Mouse (Mus musculus) right cerebral cortex, postnatal 10 days (tissue): ENCODE data around the gene Cct7.

ENCODE experiments used
- DNase-seq, 2 experiments: peaks; one replicate each; pipeline ENCODE4 v3.0.0; 2021; ENCODE audit warnings: low spot score in 2 of 2

The Cct7 gene

GRCm38 (mm10) chr6:85452411-85452665 is 1.0 kb downstream of the Cct7 start:
- DNase-seq = no peak

GRCm38 (mm10) chr6:85452816-85453215 is 1.5 kb downstream of the Cct7 start:
- DNase-seq = no peak

- no peak for DNase-seq
Measured at GRCm38 (mm10) chr6:85459621-85460020, 8.3 kb downstream of the Cct7 start.

GRCm38 (mm10) chr6:85465381-85465780 is 14.1 kb downstream of the Cct7 start:
- peak in 1 of 2 experiments; percentile 40 for DNase-seq

GRCm38 (mm10) chr6:85469660-85470430 is 18.5 kb downstream of the Cct7 start:
- no peak for DNase-seq

- DNase-seq = no peak
Measured at GRCm38 (mm10) chr6:85471962-85472361, 20.6 kb downstream of the Cct7 start.

GRCm38 (mm10) chr6:85472542-85472941 is 21.2 kb downstream of the Cct7 start:
- DNase-seq = no peak

- DNase-seq = no peak
Measured at GRCm38 (mm10) chr6:85475581-85475980, 24.3 kb downstream of the Cct7 start.

- no peak for DNase-seq
Measured at GRCm38 (mm10) chr6:85477366-85477917, 26.1 kb downstream of the Cct7 start.

- DNase-seq = no peak
Measured at GRCm38 (mm10) chr6:85478416-85478815, 27.1 kb downstream of the Cct7 start.

GRCm38 (mm10) chr6:85479979-85480378 is 28.7 kb downstream of the Cct7 start:
- no peak for DNase-seq

GRCm38 (mm10) chr6:85480685-85481084 is 29.4 kb downstream of the Cct7 start:
- peak in 1 of 2 experiments; percentile 38 for DNase-seq

GRCm38 (mm10) chr6:85483843-85484721 is 32.8 kb downstream of the Cct7 start:
- DNase-seq = peak in 1 of 2 experiments; percentile 31

- DNase-seq = no peak
Measured at GRCm38 (mm10) chr6:85485738-85486137, 34.4 kb downstream of the Cct7 start.

- no peak for DNase-seq
Measured at GRCm38 (mm10) chr6:85488510-85488909, 37.2 kb downstream of the Cct7 start.

GRCm38 (mm10) chr6:85489717-85490116 is 38.4 kb downstream of the Cct7 start:
- no peak for DNase-seq

- DNase-seq = no peak
Measured at GRCm38 (mm10) chr6:85490252-85490651, 38.9 kb downstream of the Cct7 start.

GRCm38 (mm10) chr6:85491606-85492005 is 40.3 kb downstream of the Cct7 start:
- no peak for DNase-seq

GRCm38 (mm10) chr6:85496976-85497375 is 45.7 kb downstream of the Cct7 start:
- DNase-seq = no peak

- DNase-seq = no peak
Measured at GRCm38 (mm10) chr6:85498147-85498546, 46.8 kb downstream of the Cct7 start.

GRCm38 (mm10) chr6:85500416-85500815 is 49.1 kb downstream of the Cct7 start:
- no peak for DNase-seq

- no peak for DNase-seq
Measured at GRCm38 (mm10) chr6:85501571-85502102, 50.3 kb downstream of the Cct7 start.
